Mouse (Mus musculus): ENCODE measurements at regions not wholly inside any gene's neighbourhood (a gene's known extent, or its start where the extent isn't known, plus 50 kb on each side); places are given as distances from the start of the nearest gene placed in this dataset.

GRCm38 (mm10) chr4:64599222-64599621 is 524.8 kb upstream of the Pappa start:
- DNase-seq (ENCODE audit: low spot score), result no peak

- DNase-seq (ENCODE audit: low spot score), result no peak
Measured at GRCm38 (mm10) chr4:64622771-64623170, 501.2 kb upstream of the Pappa start.

- DNase-seq (ENCODE audit: low spot score), result no peak
Measured at GRCm38 (mm10) chr4:64632189-64632588, 491.8 kb upstream of the Pappa start.

- DNase-seq (ENCODE audit: low spot score), result no peak
Measured at GRCm38 (mm10) chr4:64635256-64635962, 488.6 kb upstream of the Pappa start.

- no peak for DNase-seq (ENCODE audit: low spot score)
Measured at GRCm38 (mm10) chr4:64640056-64640455, 483.9 kb upstream of the Pappa start.

- no peak for DNase-seq (ENCODE audit: low spot score)
Measured at GRCm38 (mm10) chr4:64640976-64641375, 483.0 kb upstream of the Pappa start.

- DNase-seq (ENCODE audit: low spot score), result no peak
Measured at GRCm38 (mm10) chr4:64645141-64645540, 478.8 kb upstream of the Pappa start.

GRCm38 (mm10) chr4:64654157-64654556 is 469.8 kb upstream of the Pappa start:
- DNase-seq (ENCODE audit: low spot score), result no peak

GRCm38 (mm10) chr4:64655534-64655933 is 468.4 kb upstream of the Pappa start:
- no peak for DNase-seq (ENCODE audit: low spot score)

- no peak for DNase-seq (ENCODE audit: low spot score)
Measured at GRCm38 (mm10) chr4:64663722-64664121, 460.3 kb upstream of the Pappa start.

GRCm38 (mm10) chr4:64667998-64668397 is 456.0 kb upstream of the Pappa start:
- DNase-seq (ENCODE audit: low spot score), result no peak

GRCm38 (mm10) chr4:64669722-64670121 is 454.3 kb upstream of the Pappa start:
- no peak for DNase-seq (ENCODE audit: low spot score)

- DNase-seq (ENCODE audit: low spot score), result no peak
Measured at GRCm38 (mm10) chr4:64676438-64676837, 447.5 kb upstream of the Pappa start.

GRCm38 (mm10) chr4:64676881-64677280 is 447.1 kb upstream of the Pappa start:
- no peak for DNase-seq (ENCODE audit: low spot score)

- DNase-seq (ENCODE audit: low spot score), result no peak
Measured at GRCm38 (mm10) chr4:64684654-64685053, 439.3 kb upstream of the Pappa start.

- DNase-seq (ENCODE audit: low spot score), result no peak
Measured at GRCm38 (mm10) chr4:64696134-64696533, 427.8 kb upstream of the Pappa start.

- no peak for DNase-seq (ENCODE audit: low spot score)
Measured at GRCm38 (mm10) chr4:64723296-64723695, 400.7 kb upstream of the Pappa start.

- DNase-seq (ENCODE audit: low spot score), result no peak
Measured at GRCm38 (mm10) chr4:64724851-64725250, 399.1 kb upstream of the Pappa start.

- no peak for DNase-seq (ENCODE audit: low spot score)
Measured at GRCm38 (mm10) chr4:64755986-64756385, 368.0 kb upstream of the Pappa start.

- no peak for DNase-seq (ENCODE audit: low spot score)
Measured at GRCm38 (mm10) chr4:64768610-64769009, 355.4 kb upstream of the Pappa start.

GRCm38 (mm10) chr4:64803886-64804285 is 320.1 kb upstream of the Pappa start:
- no peak for DNase-seq (ENCODE audit: low spot score)

- DNase-seq (ENCODE audit: low spot score), result no peak
Measured at GRCm38 (mm10) chr4:64804996-64805395, 319.0 kb upstream of the Pappa start.

GRCm38 (mm10) chr4:64807148-64807547 is 316.8 kb upstream of the Pappa start:
- DNase-seq (ENCODE audit: low spot score), result no peak

- no peak for DNase-seq (ENCODE audit: low spot score)
Measured at GRCm38 (mm10) chr4:64811974-64812373, 312.0 kb upstream of the Pappa start.
